Mouse (Mus musculus) frontal cortex, adult (tissue): ENCODE measurements around the gene Arhgef25.

Experiments
- ATAC-seq: cut with Nextera tagmentation; 2 replicates; pipeline ENCODE4 v1.9.2; 2017; ENCODE audit warnings: mild to moderate bottlenecking, moderate library complexity, mixed read lengths; ENCODE audit not compliant: low TSS enrichment

Arhgef25 gene

GRCm38 (mm10) chr10:127189651-127190381, at the start of gene Arhgef25:
TSS of gene Arhgef25 (minus strand) at chr10:127190083.
- ATAC-seq: no peak

- no peak for ATAC-seq
Measured at GRCm38 (mm10) chr10:127238241-127238824, 48.5 kb upstream of the Arhgef25 start.

GRCm38 (mm10) chr10:127236541-127236940, 46.7 kb upstream of the Arhgef25 start:
- ATAC-seq: no peak

DNA sequence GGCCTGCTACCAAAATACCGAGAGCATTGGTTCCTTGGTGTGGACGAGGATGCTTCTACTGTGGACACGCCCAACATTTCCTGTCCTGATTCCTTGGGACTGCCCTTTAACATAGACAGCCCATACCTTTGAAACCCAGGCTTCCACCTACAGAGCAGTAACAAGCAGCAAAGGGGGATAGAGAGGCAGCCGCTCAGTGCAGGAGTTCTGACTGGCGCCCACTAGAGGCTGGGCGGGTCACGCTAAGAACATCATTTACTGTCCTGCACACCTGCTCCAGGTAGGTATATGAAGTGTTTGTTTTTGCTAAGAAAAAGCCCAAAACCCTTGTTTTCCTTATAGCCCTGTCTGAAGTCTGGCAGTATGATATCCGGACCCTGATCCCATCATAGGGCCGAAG, 43.3 kb upstream of the Arhgef25 start:
- ATAC-seq: no peak

DNA sequence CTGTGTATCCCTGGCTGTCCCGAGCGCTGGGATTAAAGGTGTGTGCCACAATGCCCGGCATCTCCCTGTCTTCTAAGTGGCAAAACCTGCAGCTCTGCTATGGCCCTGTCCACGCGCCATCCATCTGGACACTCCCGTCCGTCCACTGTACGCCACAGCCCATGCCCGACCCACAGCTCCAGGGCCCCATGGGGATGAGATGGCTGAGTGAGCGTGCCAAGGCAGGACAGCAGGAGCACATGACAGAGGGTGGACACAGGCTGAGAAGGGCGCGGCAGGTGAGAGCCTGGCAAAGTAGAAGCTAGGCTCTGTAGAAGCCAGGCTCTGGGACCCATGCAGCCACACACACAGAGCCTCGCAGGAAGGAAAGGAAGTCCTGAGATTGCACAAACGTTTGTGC, 41.9 kb upstream of the Arhgef25 start:
- no peak for ATAC-seq

DNA sequence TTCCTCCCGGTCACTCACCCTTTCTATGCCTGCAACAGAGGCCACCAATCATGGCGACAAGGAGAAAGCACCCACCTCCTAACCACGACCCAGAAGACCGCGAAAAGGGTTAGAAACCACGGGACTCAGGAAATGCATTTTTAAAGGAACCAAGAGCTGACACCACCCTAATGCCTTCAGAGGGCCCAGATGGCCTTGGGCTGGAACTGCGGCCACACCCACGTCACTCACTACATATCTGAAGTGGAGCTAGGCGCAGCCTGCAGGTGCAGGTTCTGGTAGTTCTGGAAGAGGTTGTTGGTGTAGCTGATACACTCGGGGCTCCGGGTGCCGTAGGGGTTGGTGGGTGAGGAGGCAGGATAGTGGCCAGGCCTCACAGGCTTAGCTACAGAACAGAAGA, 40.8 kb upstream of the Arhgef25 start:
- ATAC-seq: no peak

DNA sequence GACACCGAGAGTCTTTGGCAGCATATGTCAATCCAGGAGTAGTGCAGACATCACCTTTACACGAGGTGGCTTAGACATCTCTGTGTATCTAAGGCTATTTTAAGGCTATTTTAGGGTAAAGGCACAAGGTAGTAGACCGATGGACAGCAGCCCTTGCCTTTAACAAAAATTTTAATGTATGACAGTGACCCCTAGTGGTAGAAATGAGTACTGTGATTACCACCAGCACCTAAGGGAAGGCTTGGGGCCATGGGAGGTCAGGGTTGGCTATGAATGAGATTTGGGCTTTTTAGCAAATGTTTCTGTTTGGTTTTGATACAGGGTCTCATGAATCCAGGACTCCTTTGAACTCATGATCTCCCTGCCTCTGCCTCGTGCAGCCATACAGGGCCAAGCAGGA, 39.0 kb upstream of the Arhgef25 start:
- 0 out of 2 replicates have a peak, but pooled peaks have one; percentile 21 for ATAC-seq

GRCm38 (mm10) chr10:127227163-127227562, 37.3 kb upstream of the Arhgef25 start:
- ATAC-seq: 0 out of 2 replicates have a peak, but pooled peaks have one; percentile 8

DNA sequence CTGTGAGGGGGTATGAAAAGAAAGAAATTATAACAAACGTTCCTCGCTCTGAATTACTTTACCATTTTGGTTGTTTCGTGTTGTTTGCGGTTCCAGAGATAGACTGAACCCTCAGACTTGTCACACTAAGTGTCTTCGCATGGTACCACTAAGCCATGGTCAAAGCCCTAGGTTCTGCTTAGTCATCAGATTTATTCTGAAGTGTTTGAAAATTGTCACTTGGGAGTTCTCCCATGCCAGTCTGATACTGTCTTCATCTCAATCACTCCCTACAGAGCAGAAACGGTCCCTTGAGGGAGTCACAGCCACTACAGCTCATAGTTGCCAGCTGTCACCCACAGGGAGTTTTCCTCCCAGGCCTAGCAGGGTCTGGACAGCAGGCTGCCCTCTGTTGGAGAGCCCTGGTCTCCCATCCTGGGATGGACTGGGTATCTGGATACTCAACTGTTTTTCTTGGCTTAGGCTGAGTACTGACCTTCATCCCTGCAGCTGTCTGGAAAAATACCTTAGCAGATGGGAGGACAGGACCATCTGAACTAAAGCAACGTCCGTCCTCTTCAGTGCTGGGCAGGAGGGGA, 36.5 kb upstream of the Arhgef25 start:
- no peak for ATAC-seq

DNA sequence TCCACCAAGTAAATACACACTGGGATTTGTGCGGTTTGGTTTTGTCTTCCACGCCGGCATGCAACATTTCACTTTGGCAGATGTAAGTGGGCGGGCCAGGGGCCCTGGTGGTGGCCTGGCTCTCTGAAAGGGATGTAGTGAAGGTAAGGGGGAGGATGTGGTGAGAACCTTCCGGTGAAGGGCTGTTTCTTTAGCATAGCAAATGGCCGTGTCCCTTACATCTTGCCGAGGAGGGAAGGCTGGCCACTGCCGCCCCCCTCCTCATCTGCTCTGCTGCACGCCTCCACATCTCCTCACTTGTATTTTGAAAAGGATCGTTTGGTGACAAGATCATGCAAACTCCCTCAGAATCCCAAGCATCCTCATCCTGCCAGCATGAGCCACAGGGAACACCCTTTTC, 35.8 kb upstream of the Arhgef25 start:
- peak; percentile 58 for ATAC-seq

DNA sequence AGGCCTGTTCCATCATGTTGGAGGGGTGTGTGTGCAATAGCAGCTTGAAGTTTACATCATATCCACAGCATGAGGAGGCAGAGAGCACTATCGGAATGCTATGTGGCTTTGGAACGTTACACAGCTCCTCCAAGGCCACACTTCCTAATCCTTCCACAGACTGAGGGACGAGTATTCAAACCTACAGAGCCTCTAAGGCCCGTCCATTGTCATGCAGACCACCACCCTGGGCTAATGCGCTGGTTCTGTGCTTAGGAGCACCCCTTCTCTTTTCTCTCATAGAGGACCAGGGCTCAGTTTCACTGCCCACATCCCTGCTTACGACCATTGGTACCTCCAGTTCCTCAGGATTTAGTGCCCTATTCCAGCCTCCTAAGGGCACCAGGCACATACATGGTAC, 35.3 kb upstream of the Arhgef25 start:
- ATAC-seq: no peak

DNA sequence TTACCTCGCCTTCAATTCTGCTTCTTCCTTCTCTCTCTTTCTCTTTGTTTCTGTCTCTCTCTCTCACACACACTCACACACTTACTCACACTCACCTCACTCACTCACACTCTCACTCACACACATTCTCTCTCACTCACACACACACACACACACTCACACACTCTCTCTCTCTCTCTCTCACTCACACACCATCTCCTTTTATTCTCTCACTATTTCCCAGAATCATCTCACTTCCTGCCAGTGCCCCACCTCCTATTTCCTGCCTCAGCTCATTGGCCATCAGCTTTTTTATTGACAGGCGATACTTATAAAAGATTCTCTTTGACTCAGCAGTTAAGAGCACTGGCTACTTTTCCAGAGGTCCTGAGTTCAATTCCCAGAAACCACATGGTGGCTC, 28.5 kb upstream of the Arhgef25 start:
- no peak for ATAC-seq

- ATAC-seq: no peak
Measured at GRCm38 (mm10) chr10:127217177-127217576, 27.3 kb upstream of the Arhgef25 start.

DNA sequence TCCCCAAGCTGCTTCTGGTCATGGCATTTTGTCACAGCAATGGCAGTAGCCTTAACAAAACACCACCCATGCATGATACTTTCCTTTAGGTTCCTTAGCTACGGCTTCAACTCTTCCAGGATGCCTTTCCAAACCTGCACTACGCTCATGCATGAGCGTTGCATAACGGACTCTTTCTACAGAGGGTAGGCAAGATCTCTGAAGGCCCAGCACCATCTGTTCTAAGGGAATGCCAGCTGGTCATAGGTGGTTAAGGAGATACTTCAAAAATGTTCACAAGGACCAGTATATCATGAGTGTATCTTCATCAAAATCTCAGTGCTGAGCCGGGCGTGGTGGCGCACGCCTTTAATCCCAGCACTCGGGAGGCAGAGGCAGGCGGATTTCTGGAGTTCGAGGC, 26.6 kb upstream of the Arhgef25 start:
- ATAC-seq: peak; percentile 77

- no peak for ATAC-seq
Measured at GRCm38 (mm10) chr10:127214422-127214803, 24.5 kb upstream of the Arhgef25 start.

DNA sequence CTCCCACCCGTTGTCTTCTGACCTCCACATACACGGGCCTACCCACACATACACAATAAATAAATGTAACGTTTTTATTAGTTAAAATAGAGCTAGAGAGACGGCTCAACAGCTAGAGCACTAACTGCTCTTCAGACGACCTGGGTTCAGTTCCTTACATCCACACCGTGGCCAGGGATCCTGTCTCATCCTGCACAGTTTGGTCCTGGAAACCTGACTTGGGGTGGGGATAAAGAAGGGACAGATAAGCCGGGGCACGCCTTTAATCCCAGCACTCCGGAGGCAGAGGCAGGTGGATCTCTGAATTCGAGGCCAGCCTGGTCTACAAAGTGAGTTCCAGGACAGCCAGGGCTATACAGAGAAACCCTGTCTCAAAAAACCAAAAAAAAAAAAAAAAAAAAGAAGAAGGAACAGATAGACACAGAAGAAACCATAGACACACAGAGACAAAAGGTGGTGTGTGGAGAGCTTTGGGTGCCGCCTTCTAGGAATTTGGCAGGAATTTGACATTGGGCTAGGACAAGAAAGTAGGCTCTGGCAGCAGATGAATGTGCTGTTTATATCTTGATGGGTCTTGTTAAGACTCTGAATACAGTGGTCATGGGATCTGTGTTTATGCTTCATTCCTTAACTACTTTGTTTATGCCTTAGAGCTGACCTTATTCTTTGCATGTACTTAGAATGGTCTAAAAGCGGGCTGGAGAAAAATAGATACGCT, 24.0 kb upstream of the Arhgef25 start:
- no peak for ATAC-seq

GRCm38 (mm10) chr10:127213272-127213671, 23.4 kb upstream of the Arhgef25 start:
- ATAC-seq: no peak

- peak; percentile 65 for ATAC-seq
Measured at GRCm38 (mm10) chr10:127211414-127211854, 21.6 kb upstream of the Arhgef25 start, which contains the start of gene Pip4k2c. TSS of gene Pip4k2c (minus strand) at chr10:127211585.

DNA sequence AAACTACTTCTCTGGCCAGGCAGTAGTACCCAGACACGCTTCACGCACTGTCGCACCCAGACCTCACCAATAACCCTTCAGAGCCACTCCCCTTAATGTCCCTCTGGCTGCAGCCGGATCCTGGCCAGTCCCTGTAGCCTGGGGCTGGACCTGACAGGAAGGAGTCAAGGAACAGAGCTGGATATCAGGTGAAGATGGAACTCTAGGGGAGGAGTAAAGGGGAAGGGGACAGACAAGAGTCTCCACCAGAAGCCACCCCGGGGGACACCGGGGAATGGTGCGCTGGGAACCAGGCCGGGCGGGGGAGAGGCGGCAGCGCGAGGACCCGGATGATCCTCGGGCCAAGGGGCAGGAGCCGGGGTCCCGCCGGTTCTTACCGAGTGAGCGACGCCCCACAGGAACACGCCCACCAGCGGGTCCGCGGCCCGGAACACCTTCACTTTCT, 21.1 kb upstream of the Arhgef25 start:
- 0 out of 2 replicates have a peak, but pooled peaks have one; percentile 9 for ATAC-seq

GRCm38 (mm10) chr10:127209928-127210570, 20.2 kb upstream of the Arhgef25 start:
- peak; percentile 35 for ATAC-seq

GRCm38 (mm10) chr10:127208921-127209320, 19.0 kb upstream of the Arhgef25 start:
- ATAC-seq: peak; percentile 25; the same call in 1 of the 2 replicates

DNA sequence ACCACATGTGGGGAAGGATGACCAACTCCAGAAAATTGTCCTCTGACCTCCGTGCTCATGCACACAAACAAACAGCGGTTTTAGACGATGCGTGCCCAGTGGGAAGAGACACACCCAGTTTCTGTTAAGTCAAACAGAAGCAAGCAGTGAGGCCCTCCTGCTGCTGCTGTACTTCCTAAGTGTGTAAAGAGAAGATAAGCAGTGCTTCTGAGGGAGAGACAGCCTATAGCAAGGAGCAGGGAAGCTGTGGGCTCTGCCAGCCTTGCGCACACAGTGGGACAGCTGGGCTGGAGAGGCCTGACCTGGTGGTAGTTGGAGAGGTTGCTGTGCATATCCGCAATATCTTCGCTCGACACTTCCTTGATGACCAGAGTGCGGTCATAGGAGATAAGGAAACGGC, 15.5 kb upstream of the Arhgef25 start:
- no peak for ATAC-seq
